Mouse (Mus musculus) cerebellum, adult 18-20 months (tissue): Measurements from ENCODE around the gene Ciao2b.
"Not testable (repeated sequence)": the region's sequence is repeated elsewhere in the genome, so short reads cannot be mapped to it uniquely, and the experiment has no call there.

Experiments used
- DNase-seq, 2 experiments: peaks; one replicate each; pipeline ENCODE4 v3.0.0; 2021

Gene Ciao2b

DNA sequence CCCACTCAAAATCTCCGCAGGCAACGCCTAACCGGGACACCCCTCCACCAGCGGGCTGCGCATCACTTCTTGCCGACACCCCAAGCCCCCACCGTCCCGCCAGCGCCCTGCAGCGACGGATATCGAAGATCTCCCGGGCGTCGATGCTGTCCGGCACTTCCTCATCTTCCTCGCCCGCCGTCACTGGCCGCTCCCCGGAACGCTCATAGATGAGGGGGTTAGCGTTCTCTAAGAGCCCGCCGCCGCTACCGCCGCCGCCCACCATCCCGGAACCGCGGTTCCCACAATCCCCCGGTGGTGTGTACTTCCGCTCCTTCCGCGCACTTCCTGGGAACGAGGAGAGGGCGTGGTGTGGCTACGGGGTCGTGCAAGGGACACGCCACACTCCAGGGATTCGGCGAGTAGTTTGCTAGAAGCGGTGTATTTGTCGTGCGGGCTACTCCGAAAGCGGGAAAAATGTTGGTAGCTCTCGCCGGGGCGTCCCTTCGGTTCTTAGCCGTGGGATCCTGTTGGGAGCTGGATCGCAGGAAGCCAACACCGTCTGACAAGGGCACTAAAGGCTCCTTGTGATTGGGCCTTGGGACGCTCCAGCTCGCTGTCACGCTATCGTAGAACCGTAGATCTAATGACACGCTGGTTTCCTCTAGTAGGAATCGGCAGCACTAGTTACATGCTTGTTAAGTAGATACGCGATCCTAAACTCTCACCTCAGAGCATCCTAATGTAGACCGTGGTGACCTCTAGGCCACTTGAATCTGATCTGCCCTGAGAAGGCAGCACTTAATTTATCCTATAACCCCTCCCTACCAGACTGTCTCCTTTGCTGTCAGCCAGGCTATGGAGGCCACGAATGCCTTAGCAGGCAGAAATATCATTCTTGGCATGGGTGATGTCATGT is at the start of gene Ciao2b:
Ciao2b (minus strand) TSS at position 540 of the 898 bp plus-strand sequence.
- DNase-seq, result peak; percentile 92 to 93

DNA sequence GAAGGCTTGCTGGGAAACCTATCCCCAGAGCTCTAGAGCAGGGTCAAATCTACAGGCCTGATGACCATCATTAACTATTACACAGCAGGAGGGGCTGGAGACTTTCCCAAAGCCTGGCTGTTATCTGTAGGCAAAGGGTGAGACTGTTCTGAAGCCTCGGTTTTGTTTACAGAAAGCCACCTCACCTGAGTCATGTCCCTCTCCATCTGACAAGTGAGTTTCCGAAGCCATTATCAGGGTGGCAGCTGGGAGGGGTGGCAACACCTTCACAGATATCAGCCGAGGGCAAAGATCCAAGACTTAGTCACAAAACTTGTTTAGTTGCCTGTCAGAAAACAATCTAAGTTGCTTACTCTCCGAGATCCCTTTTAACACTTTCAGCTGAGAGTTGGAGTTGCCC is 46.7 kb upstream of the Ciao2b start:
- no peak for DNase-seq

DNA sequence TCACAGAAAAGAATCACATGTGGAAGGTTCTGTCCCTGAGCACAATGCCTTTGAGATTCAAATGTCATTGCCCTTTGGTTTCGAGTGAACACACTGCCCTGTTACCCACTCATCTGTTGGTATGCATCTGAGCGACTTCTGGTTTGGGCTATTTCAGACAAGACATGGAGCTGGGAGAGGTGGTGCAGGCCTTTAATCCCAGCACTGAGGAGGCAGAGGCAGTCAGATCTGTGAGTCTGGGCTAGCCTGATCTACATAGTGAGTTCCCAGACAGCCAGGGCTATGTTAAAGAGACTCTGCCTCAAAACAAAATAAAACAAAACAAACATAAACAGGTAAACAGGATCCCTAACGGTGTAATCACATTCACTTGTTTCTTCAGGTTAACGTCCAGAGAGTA is 13.8 kb upstream of the Ciao2b start:
- no peak for DNase-seq

DNA sequence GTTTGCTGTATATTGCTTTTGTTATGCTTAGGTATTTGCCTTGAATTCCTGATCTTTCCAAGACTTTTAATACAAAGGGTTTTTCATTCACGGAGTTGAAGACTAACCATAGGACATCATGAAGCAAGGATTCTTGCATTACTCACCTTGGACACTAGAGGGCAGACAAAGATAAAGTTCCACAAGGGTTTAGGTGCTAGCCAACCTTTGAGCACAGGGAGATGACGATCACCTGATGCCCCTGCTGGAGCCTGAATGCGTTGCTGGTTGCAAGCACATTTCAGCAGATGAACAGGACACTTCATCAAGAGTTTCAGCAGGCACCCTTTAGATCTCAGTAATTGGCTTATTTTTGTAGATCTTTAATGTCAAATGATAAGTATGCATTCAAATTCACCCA is 13.2 kb upstream of the Ciao2b start:
- peak; percentile 80 to 84 for DNase-seq

DNA sequence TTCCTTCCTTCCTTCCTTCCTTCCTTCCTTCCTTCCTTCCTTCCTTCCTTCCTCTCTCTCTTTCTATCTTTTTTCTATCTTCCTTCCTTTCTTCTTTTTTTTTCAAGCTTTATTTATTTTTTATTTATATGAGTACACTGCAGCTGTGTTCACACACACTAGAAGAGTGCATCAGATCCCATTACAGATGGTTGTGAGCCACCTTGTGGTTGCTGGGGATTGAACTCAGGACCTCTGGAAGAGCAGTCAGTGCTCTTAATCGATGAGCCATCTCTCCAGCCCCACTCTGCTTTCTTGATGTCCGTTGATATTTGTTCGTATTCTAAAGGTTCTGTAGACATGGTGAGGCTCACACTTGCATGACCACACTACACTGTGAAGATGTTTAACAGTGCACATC is 2.4 kb upstream of the Ciao2b start:
- not testable (repeated sequence) for DNase-seq

DNA sequence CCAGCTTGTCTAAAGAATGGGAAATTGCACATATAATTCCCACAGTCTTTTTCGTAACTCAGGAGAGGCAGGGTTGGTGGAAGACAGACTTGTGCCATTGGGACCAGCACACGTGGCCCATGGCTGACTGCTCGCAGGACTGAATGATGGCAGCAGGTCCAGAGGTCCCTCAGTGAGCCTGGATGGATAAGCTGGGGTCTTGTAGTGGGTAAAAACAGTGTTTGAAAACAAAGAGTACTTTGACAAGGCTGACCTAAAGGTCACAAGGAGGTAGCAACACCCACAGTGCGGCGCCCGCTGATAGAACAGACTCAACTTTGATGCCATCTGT is 524 bp upstream of the Ciao2b start:
- peak in 1 of 2 experiments; percentile 17 for DNase-seq

DNA sequence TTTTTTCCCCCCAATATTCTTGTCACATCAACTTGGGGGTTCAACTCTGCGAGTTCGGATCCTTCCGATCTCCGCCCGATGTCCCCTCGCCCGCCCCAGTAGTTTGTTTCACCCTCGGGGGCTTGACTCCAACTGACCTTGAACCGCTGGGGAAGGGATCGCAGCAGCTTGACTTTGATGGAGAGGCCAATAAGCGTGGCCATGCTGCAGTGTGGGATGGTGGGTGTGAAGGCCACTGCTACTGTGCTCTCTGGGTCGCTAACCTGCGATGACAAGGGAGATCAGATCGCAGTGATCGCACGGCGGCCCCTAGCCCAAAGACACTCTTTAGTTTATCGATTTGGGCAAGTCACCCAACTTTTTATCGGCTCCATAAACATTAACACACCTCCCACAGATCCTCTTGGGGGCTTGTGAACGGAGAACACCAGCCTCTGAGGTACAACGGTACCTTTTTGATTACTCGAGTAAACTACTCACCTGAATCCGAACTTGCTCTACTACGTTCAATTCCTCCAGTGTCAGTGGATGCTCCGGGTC is 864 bp downstream of the Ciao2b start:
- peak in 1 of 2 experiments; percentile 18 for DNase-seq

DNA sequence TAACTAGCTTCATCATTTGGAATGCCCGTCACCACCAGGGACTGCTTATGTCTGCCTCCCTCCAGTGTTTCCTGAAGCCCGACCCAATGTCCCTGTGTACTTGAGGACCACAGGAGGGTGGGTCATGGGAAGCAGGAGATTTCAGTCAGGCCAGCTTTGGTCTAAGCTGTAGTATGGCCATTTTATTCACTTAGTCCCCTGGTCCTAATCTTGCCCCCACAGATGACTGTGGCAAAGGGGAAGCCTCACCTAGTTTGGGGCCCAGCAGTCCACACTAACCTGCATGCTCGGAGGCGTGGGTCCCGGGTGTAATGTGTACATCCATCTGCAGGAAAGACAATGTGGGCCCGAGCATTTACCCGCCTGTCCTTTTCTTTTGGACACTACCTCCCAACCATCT is 1.5 kb downstream of the Ciao2b start:
- DNase-seq, result no peak

DNA sequence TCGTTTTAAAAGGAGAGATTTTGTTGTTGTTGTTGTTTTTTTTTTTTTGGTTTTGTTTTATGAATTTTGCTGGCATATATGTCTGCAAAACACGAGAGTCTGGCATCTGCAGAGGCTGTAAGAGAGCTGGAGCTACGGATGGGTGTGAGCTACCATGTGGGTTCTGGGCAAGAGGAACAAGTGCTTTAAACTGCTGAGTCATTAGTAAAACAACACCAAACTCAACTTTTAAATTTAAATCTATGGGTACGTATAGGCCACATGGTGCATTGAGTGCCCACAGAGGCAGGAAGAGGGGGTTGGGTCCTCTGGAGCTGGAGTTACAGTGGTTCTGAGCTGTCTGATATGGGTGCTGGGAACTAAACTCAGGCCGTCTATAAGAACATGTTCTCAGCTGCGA is 3.8 kb downstream of the Ciao2b start:
- no peak for DNase-seq

DNA sequence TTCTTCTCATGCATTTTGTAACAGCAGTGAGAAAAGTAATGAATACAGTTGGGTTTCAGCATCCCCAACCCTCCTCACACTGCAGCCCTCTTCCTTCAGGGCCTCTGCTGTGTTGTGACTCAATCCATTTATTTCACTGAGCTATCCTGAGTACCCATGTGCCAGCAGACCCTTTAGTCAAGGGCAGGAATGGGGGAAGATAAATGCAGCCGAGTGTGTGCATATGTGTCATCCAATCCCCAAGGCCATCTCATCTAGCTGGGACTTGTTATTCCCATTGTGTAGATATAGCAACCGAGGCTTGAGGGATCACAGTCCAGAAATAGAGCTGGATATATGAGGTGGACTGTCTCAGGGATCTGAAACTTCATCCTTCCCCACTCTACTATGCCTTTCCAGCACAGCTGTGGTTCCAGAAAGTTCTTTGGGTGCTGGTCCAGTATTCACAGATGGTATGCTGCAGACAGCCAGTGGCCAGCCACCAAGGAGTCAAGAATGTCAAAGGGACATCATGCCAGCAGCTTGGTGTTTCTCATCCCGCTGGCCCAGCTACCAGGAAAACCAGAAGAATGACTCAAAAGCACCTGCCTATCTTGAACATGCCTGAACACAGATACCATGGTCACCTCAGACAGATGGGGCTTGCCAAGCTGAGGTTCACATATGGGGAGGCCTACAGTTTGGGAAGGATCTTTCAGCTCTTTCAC is 6.6 kb downstream of the Ciao2b start:
- DNase-seq, result no peak

DNA sequence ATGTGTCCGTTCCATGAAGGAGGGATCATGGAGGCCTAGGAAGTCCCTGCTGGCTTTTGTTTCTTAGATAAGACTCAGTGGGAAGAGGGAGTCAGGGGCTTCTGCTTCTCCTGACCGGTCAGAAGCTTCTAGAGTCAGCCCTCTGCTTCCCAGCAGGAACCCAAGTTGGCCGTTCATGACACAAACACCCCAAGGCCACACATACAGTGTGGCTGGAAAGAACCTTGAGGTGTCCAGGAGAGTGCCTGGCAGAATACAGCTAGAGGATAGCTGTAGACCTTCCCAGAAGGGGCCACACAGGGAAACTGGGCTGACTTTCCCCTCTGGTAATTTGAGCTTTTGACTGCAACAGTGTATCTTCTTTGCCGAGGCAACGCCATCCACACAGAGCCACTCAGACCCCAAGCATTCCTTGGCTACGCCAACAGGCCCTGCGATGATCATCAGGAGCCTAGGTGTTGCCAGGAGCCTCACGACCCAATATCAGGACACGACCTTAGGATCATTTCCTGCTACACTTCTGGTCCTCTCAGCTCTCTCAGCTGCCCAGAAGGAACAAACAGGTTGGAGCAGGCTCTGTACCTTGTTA is 8.5 kb downstream of the Ciao2b start:
- DNase-seq, result no peak

DNA sequence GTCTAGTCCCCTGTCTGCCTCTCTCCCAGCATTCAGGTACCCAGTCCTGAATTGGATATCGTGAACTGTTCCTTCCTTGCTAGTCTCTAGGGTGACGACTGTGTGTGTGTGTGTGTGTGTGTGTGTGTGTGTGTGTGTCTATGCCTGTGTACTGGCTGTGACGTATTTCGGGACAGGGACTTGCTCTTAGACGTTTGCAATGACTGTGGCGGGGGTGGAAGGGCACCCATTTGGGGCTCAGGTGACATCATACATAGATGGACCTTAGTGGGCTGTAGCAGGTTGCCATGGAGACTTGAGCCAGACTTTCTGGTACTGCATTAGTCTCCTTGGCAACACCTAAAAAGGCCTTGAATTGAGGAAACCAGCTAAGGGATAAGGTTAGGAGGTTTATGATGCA is 9.3 kb downstream of the Ciao2b start:
- DNase-seq, result no peak

DNA sequence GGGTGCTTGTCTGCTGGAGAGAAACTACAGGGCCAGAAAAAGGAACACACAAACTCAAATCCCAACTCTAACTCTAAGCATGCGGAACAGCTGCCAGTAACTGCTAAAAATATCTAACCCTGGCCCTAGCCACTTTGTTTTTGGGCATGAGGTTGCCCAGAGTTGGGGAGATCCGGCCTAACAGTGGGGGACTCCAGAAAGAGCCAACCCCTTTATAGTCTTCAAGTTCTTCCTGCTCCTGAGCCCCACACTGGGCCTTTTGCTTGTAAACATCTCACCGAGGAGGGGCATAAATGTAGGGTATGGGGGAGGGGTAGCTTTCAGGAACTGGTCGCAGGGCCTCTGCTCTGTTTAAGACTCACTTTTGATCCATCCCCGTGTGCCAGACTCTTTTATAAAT is 9.8 kb downstream of the Ciao2b start:
- DNase-seq, result no peak

DNA sequence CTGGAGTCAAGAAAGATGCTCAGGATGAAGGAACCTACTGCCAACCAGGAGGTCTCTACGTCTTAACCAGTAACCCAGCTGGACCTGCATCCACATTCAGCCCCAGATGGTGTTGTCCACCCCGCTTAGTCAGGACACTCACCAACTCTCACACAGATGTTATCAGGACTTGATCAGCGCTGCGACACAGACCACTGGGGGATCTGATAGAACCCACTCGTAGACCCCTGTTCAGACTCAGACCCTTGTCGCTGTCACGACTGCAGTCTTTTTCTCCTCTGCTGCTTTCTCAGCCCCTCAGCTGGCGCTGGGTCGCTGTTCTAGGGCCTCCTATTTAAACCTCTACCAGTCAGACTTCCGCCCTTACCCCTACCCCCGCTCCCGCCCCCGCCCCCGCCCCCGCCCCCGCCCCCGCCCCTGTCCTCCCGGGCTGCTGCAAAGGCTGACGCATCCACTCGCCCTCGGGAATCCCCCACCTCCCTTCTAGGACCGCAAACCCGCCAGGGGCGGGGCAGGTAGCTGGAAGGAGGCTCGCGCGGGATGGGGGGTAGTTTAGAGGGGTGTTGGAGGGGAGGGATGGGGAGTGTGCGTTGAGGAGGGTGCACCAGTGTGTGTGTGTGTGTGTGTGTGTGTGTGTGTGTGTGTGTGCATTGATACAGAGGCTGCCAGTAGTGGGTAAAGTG is 10.6 kb downstream of the Ciao2b start, which contains the start of gene Rrad:
Rrad (minus strand) TSS at position 347 of the 683 bp plus-strand sequence.
- DNase-seq, result no peak

DNA sequence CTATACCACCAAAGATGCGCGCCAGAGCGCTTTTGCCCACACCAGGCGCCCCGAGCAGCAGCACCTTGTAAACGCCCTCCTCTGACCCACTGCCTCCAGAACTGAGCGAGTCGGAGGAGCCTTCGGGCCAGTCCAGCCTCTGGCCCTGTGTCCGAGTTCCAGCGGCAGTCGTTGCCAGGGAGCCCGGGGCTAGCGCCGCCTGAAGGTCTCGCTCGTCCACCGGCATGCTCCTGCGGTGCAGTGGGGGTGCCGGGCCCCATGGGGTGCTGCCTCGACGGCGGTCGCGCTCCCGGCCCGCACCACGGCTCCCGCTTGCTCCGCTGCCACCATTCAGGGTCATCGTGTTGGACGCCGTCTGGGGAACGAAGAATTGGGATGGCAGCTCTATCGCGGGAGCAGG is 11.2 kb downstream of the Ciao2b start:
- DNase-seq, result no peak

DNA sequence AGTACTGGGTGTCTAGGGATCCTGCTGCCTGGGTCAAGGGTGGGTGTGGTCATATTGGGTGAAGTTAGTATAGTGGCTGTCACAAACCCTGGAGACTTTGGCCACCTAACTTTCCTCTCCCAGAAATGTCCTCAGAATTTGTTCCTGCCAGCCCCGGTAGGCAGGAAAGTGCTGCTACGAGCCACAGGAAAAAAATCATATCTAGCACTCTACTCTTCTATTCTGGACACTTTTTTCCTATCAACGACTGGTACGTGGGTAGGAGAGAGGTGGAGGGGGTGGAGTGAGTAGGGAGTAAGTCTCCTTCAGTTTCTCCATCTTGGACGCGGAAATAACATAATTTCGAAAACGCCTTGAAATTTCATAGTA is 11.7 kb downstream of the Ciao2b start:
- DNase-seq, result no peak

DNA sequence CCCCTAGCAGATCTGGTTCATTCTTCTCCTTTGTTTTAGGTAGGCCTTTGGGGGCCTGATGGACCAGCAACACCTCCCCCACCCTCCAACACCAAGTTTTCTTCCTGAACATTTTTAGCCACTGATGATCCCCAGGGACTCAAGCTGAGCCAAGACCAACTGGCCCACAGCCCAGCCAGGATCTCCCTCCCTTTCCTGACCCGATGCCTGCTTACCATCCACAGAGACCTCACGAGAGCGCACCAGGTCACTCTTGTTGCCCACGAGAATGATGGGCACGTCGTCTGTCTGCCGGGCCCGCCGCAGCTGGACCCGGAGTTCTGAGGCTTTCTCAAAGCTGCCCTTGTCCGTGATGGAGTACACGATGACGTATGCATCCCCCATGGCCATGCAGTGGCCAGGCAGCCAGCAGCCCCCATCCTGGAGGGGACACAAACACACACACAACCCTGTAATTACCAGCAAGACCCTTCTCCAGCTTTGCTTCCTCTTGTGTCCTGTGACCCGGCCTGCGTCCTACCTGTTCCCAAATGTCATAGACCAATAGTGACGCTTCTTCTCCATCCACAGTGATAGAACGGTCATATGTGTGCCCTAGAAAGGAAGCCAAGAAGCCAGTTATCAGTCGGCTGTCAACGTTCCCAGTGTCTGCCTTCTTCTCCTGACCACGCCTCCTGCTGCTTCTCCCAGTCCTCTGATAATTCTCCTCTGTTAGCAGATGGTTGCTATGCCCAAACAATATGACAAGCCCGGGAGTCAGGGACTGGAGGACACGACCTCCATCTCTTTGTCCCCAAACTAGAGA is 12.3 kb downstream of the Ciao2b start:
- DNase-seq, result no peak

DNA sequence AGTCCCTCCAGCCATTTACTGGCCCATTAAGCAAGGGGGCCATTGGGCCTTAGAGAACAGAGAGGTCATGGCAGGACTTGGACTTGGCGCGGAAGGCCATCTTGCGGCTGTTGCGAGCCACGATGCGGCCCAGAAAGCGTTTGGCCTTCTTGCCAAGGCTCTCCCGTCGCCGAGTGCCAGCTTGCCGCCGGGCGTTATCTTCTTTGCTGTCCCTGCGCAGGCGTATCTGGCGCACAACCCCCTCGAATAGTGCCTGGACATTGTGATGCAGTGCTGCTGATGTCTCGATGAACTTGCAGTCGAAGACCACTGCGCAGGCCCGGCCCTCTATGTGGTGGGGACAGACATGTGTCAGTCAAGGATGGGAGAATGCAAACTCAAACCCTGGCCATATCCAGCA is 13.4 kb downstream of the Ciao2b start:
- no peak for DNase-seq

DNA sequence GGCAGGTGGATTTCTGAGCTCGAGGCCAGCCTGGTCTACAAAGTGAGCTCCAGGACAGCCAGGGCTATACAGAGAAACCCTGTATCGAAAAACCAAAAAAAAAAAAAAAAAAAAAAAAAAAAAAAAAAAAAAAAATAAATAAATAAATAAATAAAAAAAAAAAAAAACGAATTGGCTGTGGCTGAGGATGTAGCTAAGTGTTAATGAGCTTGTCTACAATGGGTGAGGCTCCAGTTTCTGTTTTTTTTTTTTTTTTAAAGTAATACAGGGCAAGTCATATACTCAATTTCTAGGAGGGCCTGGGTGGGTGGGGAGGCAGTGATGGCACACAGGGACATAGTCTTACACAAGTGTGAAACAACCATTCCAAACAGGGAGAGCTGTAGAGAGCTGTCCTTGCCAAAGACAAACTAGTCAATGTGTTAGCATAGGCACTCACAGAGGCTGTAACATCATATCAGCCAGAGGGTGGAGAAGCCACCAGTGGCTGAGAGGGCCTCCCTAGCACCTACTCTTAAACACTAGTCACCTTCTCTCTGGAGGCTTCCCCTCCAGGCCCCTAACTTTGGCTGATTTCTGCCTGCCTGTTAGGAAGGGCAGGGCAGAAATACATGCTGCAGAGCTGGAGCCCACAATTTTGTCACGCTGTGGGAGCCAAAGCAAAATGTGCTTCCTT is 14.6 kb downstream of the Ciao2b start:
- no peak for DNase-seq

DNA sequence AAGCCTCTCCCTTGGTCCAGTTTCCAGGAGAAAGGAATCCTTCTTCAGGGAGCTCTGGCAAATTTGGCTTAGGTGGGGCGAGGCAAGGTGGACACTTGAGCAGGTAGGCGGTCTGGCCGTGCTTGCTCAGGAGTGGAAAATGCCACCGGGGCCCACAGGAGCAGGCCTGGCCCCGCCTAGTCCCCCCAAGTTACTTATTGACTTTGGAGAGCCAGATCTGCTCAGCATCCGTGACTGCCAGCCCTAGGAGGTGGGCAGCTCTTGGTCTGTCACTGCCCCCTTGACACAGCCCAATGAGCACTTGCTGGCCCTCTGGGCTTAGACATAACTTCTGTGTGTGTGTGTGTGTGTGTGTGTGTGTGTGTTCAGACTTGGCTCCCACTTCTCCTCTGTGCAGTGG is 17.6 kb downstream of the Ciao2b start, which contains the start of gene Cdh16:
Cdh16 (minus strand) TSS at position 236 of the 400 bp plus-strand sequence.
- no peak for DNase-seq

DNA sequence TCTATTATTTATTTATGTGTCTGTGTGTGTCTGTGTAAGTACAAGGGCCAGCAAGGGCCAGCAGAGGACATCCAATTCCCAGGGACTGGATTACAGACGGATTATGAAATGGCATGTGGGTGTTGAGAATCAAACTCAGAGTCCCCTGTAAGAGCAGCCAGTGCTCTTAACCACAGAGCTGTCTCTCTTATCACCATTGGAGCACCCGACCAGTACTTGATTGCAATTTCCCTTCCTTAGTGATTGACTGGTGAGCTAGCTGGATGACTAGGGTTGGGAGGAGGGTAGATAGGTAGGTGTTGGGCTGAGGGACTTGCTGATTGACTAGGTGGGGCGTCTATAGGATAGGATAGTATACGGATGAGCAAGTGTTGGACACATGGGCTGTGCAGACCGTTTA is 21.0 kb downstream of the Ciao2b start:
- DNase-seq, result no peak

DNA sequence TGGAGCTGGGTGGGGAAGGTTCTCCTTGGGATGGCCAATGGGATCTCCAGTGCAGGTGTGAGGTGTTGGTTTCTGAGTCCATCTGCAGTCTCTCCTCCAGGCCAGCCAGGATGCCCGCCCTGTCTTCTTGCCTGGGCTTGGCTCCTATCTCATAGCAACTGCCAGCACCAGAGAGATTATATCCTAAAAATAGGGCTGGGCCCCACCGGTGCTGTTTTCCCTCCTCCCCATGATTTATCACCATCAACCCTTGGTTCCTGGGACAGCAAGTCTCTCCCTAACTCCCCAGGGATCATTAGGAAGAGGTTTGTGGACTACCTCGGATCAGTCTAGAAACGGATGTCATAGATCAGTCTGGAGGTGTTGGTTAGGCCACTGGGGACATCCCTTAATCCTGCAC is 28.6 kb downstream of the Ciao2b start:
- no peak for DNase-seq
